ENCODE assay signal across 16 mouse cellular contexts in the genomic region with DNA sequence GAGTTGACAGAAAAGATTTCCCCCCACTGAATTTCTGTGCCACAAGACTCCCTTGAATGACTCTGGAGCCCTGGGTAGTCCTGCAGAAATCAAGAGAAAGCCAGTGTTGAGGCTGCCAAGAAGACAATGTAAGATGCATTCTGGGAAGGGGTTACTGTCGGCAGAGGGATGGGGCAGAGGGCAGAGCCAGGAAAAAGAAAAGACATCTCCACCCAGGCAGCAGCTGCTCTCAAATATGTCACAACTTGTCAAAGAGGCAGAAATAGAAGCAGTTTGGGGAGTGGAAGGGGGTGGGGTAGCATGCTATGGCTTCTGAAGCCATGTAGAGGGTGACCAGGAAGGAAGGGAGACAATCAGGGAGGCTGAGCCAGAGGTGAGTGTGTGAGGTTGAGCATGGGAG. TPM values are rescaled to one million over a fixed set of nuclear protein-coding genes. Genes with fewer than 3 reads are reported as not detected.
"Had no signal": no experiment of that assay in that cellular context is flagged by ENCODE, and none has a peak within 500 bp of the region (broad histone marks: within the 10 kb centered on the region; RNA-seq: fewer than 3 reads in every experiment).

No protein-coding gene starts in this region.

- H3K27ac ChIP-seq: limb, embryonic 12.5 days; liver, embryonic 13.5 days; midbrain, embryonic 13.5 days; neural tube, embryonic 12.5 days; stomach, embryonic 15.5 days had no signal

- H3K9me3 ChIP-seq: limb, embryonic 12.5 days; liver, embryonic 13.5 days; midbrain, embryonic 13.5 days; neural tube, embryonic 12.5 days; stomach, embryonic 15.5 days had no signal

- H3K36me3 ChIP-seq: limb, embryonic 12.5 days; liver, embryonic 13.5 days; midbrain, embryonic 13.5 days; neural tube, embryonic 12.5 days; stomach, embryonic 15.5 days had no signal

- H3K4me2 ChIP-seq: limb, embryonic 12.5 days; liver, embryonic 13.5 days; midbrain, embryonic 13.5 days; neural tube, embryonic 12.5 days; stomach, embryonic 15.5 days had no signal

- H3K27me3 ChIP-seq: liver, embryonic 13.5 days; midbrain, embryonic 13.5 days; neural tube, embryonic 12.5 days; stomach, embryonic 15.5 days had no signal

- H3K4me1 ChIP-seq: limb, embryonic 12.5 days; liver, embryonic 13.5 days; midbrain, embryonic 13.5 days; neural tube, embryonic 12.5 days; stomach, embryonic 15.5 days had no signal

- DNase-seq: kidney, adult 8-10 months; kidney, postnatal 25 days; layer of hippocampus, adult 9-11 months; liver; liver, embryonic 13.5 days; liver, postnatal 0 days; thymus, adult 2 months; thymus, postnatal 4 days had no signal

- H3K9ac ChIP-seq: limb, embryonic 12.5 days; liver, embryonic 13.5 days; liver, postnatal 0 days; midbrain, embryonic 13.5 days; neural tube, embryonic 12.5 days; stomach, embryonic 15.5 days had no signal

- ATAC-seq: intestine, postnatal 0 days; liver, postnatal 0 days; midbrain, embryonic 13.5 days had no signal

- H3K4me3 ChIP-seq: limb, embryonic 12.5 days; liver, embryonic 13.5 days; midbrain, embryonic 13.5 days; neural tube, embryonic 12.5 days; stomach, embryonic 15.5 days had no signal

RNA-seq across cellular contexts. Expression of gene Myog, which starts 6.7 kb away (rescaled TPM):
- total RNA-seq: left cerebral cortex, postnatal 36 days; megakaryocyte progenitor cell, adult 5-6 weeks; neutrophil, adult 5-6 weeks had no signal
- polyA plus RNA-seq: liver, postnatal 0 days; midbrain, embryonic 13.5 days had no signal

RNA-seq across cellular contexts. Expression of gene Adora1, which starts 47.9 kb away (rescaled TPM):
- total RNA-seq: megakaryocyte progenitor cell, adult 5-6 weeks; neutrophil, adult 5-6 weeks had no signal
